Mouse (Mus musculus): Measurements from ENCODE around the gene Fancd2os. TPM values are rescaled to one million over a fixed set of nuclear protein-coding genes. Genes with fewer than 3 reads are reported as not detected.

Fancd2os gene
- total RNA-seq (2021): not detected
- long read RNA-seq, experiment 1: 0 reads
- long read RNA-seq, experiment 2: 0 reads

- no peak for DNase-seq (ENCODE audit: low spot score)
Measured at GRCm38 (mm10) chr6:113600543-113601139, at the start of gene Fancd2os. Gene Fancd2os (minus strand): TSS chr6:113600715.

GRCm38 (mm10) chr6:113650197-113650640, 49.7 kb upstream of the Fancd2os start:
- DNase-seq (ENCODE audit: low spot score): no peak

GRCm38 (mm10) chr6:113649346-113650196, 49.1 kb upstream of the Fancd2os start:
- no peak for DNase-seq (ENCODE audit: low spot score)

- peak; percentile 69 for DNase-seq (ENCODE audit: low spot score)
Measured at GRCm38 (mm10) chr6:113644808-113645207, 44.3 kb upstream of the Fancd2os start.

- DNase-seq (ENCODE audit: low spot score): no peak
Measured at GRCm38 (mm10) chr6:113643967-113644366, 43.5 kb upstream of the Fancd2os start.

GRCm38 (mm10) chr6:113643021-113643420, 42.5 kb upstream of the Fancd2os start:
- DNase-seq (ENCODE audit: low spot score): no peak

GRCm38 (mm10) chr6:113642605-113643004, 42.1 kb upstream of the Fancd2os start:
- DNase-seq (ENCODE audit: low spot score): no peak

GRCm38 (mm10) chr6:113639201-113639600, 38.7 kb upstream of the Fancd2os start:
- DNase-seq (ENCODE audit: low spot score): no peak

GRCm38 (mm10) chr6:113638302-113639040, 38.0 kb upstream of the Fancd2os start, which contains the start of gene Irak2:
Gene Irak2 (plus strand): TSS chr6:113638467.
- peak; percentile 95 for DNase-seq (ENCODE audit: low spot score)

GRCm38 (mm10) chr6:113632863-113633262, 32.3 kb upstream of the Fancd2os start:
- DNase-seq (ENCODE audit: low spot score): no peak

- DNase-seq (ENCODE audit: low spot score): no peak
Measured at GRCm38 (mm10) chr6:113630322-113630721, 29.8 kb upstream of the Fancd2os start.

GRCm38 (mm10) chr6:113624989-113625770, 24.7 kb upstream of the Fancd2os start:
- no peak for DNase-seq (ENCODE audit: low spot score)

GRCm38 (mm10) chr6:113623941-113624751, 23.6 kb upstream of the Fancd2os start, which contains the start of gene Vhl:
Gene Vhl (plus strand): TSS chr6:113623959.
- DNase-seq (ENCODE audit: low spot score): peak; percentile 91

GRCm38 (mm10) chr6:113623386-113623785, 22.9 kb upstream of the Fancd2os start:
- DNase-seq (ENCODE audit: low spot score): no peak

GRCm38 (mm10) chr6:113615489-113615888, 15.0 kb upstream of the Fancd2os start:
- no peak for DNase-seq (ENCODE audit: low spot score)

- DNase-seq (ENCODE audit: low spot score): no peak
Measured at GRCm38 (mm10) chr6:113614997-113615396, 14.5 kb upstream of the Fancd2os start.

- DNase-seq (ENCODE audit: low spot score): no peak
Measured at GRCm38 (mm10) chr6:113614152-113614551, 13.6 kb upstream of the Fancd2os start.

- DNase-seq (ENCODE audit: low spot score): no peak
Measured at GRCm38 (mm10) chr6:113612258-113612969, 11.9 kb upstream of the Fancd2os start.

GRCm38 (mm10) chr6:113609293-113609692, 8.8 kb upstream of the Fancd2os start:
- DNase-seq (ENCODE audit: low spot score): no peak

All from gastrocnemius, adult 18-20 months (tissue).